Mouse (Mus musculus): ENCODE results near the gene Phf13. TPM values are rescaled to one million over a fixed set of nuclear protein-coding genes. Genes with fewer than 3 reads are reported as not detected.

The Phf13 gene
- polyA plus RNA-seq, 1 experiment from 2014 or later = 15.1 TPM

DNA sequence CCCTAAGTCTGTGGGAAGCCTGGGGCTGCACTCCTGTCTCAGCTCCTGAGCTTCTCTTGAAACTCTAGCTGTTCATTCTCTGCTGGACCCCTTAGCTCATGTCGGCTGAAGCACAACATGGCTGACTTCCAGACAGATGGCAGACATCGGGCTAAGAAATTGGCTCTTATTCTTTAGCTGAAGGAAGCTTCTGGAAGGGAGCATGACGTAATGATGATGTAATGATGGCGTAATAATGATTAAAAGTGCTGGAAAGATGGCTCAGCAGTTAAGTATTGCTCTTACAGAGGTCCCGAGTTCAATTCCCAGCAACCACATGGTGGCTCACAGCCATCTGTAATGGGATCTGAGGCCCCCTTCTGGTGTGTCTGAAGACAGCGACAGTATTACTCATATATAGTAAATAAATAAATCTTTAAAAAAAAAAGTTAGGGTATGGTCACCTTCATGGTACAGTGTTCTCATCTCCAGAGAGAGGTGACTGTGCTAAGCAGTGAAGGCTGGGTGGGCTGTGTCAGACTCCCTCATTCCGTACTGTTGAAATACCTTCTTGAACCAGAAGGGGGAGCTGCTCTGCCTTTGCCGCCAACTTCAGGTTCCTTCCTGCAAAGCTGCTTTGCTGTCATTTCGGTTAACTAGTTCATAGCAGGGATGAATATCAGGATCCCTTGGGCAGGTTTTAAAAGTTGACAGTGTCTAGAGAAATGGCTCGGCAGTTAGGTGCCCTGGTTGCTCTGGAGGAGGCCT lies 23.7 kb downstream of the Phf13 start:
- no peak overlapping the region for H3K4me2 ChIP-seq (ENCODE audit: low read depth, low read length)
- H3K27me3 ChIP-seq (ENCODE audit: control insufficient read depth, insufficient read depth, low read length) = no peaks in the 10 kb centered on the region
- H3K9ac ChIP-seq (replicated peaks; ENCODE audit: low read depth, low read length) = no peak overlapping the region
- H3K4me3 ChIP-seq (ENCODE audit: low read depth, low read length) = no peak overlapping the region
- no peaks in the 10 kb centered on the region for H3K9me3 ChIP-seq (ENCODE audit: control insufficient read depth, low read length)
- ATAC-seq (ENCODE audit: low read depth) = no peak
- 0 out of 2 replicates have a peak, but pooled peaks cover 7% of the 10 kb centered on the region for H3K4me1 ChIP-seq (ENCODE audit: control insufficient read depth, insufficient read depth, low read length)
- H3K36me3 ChIP-seq (ENCODE audit: control insufficient read depth, insufficient read depth, low read length) = peaks cover 20% of the 10 kb centered on the region
- 71% methylated on average over 10 of the region's 10 CpGs for WGBS
- no peak overlapping the region for H3K27ac ChIP-seq (ENCODE audit: low read depth, low read length)

DNA sequence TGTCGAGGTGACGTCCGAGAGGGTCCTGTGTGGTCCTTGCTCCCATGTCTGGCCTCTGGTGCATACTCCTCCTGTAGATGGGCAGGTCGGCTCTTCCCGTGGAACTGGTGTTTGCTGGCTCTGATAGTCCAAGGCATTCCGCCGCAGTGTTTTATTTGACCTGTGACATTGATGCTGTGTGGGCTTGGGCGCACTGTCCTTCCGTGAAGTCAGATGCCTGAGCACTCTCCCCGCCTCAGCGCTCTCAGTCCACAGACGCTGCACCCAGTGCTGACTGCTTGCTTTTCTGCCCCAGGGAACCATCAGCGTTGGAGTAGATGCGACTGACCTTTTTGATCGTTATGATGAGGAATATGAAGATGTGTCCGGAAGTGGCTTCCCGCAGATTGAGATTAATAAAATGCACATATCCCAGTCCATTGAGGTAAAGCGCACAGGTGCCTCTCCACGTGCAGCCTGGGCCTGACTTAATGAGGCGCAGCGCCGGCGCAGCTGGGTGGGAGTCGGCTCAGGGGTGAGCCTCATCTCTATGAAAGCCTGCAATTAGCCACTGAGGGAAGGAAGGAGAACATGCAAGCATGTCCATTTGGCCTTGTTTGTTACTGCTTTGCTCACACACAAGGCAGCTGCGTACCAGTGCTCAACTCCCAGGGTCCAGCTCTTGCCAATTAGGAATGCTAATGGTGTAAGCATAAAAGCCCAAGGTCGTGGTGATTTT lies 27.7 kb downstream of the Phf13 start:
- H3K27me3 ChIP-seq (ENCODE audit: control insufficient read depth, insufficient read depth, low read length) = no peaks in the 10 kb centered on the region
- H3K4me1 ChIP-seq (ENCODE audit: control insufficient read depth, insufficient read depth, low read length) = 0 out of 2 replicates have a peak, but pooled peaks cover 7% of the 10 kb centered on the region
- H3K36me3 ChIP-seq (ENCODE audit: control insufficient read depth, insufficient read depth, low read length) = peaks cover 14% of the 10 kb centered on the region; the same call in 1 of the 2 replicates
- H3K9me3 ChIP-seq (ENCODE audit: control insufficient read depth, low read length) = no peaks in the 10 kb centered on the region
- H3K4me3 ChIP-seq (ENCODE audit: low read depth, low read length) = no peak overlapping the region
- no peak overlapping the region for H3K4me2 ChIP-seq (ENCODE audit: low read depth, low read length)
- ATAC-seq (ENCODE audit: low read depth) = no peak
- no peak overlapping the region for H3K9ac ChIP-seq (replicated peaks; ENCODE audit: low read depth, low read length)
- WGBS = 71% methylated on average over 26 of the region's 26 CpGs
- H3K27ac ChIP-seq (ENCODE audit: low read depth, low read length) = no peak overlapping the region; the same call in 1 of the 2 replicates

DNA sequence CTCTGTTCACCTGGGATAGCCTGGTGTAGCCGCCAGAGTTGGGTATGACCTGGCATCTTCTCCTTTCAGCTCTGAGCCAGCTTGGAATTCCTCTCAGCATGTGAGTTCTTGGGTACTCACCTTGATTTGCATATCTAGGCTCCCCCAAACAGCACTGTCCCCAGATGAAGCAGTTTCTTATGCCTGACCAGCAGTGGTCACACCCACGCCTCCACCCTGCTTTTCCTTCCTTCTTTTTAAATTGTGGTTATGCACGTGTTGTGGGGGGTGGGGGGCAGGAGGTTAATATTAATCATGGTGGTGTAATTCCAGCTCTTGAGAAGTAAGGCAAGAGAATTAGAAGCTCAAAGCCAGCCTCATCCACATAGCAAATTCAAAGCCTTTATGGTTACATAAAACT lies 33.2 kb downstream of the Phf13 start:
- ATAC-seq (ENCODE audit: low read depth) = no peak
- no peaks in the 10 kb centered on the region for H3K27me3 ChIP-seq (ENCODE audit: control insufficient read depth, insufficient read depth, low read length)
- WGBS = 87% methylated on average over 3 of the region's 3 CpGs
- H3K4me1 ChIP-seq (ENCODE audit: control insufficient read depth, insufficient read depth, low read length) = no peaks in the 10 kb centered on the region
- H3K4me3 ChIP-seq (ENCODE audit: low read depth, low read length) = no peak overlapping the region
- no peak overlapping the region for H3K4me2 ChIP-seq (ENCODE audit: low read depth, low read length)
- no peaks in the 10 kb centered on the region for H3K9me3 ChIP-seq (ENCODE audit: control insufficient read depth, low read length)
- H3K36me3 ChIP-seq (ENCODE audit: control insufficient read depth, insufficient read depth, low read length) = peaks cover 20% of the 10 kb centered on the region; the same call in 1 of the 2 replicates
- H3K9ac ChIP-seq (replicated peaks; ENCODE audit: low read depth, low read length) = no peak overlapping the region
- H3K27ac ChIP-seq (ENCODE audit: low read depth, low read length) = no peak overlapping the region

DNA sequence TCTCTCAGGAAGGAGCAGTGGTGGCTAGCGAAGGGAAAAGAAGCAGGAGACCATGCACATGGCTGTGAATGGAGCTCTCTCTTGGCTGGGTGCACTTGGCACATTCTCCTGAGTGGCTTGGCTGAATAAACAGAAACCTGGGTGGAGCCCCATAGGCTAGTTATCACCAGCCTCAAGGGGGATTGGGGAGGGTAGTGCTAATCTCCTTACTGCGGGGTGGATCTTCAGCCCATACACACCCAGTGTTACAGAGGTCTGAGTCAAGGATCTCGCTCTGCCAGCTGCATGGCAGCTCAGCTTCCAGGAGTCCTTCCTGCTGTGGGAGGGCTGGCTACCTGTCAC lies 35.6 kb downstream of the Phf13 start:
- no peak for ATAC-seq (ENCODE audit: low read depth)
- peaks cover 25% of the 10 kb centered on the region; the same call in 1 of the 2 replicates for H3K36me3 ChIP-seq (ENCODE audit: control insufficient read depth, insufficient read depth, low read length)
- no peak overlapping the region for H3K9ac ChIP-seq (replicated peaks; ENCODE audit: low read depth, low read length)
- no peak overlapping the region for H3K27ac ChIP-seq (ENCODE audit: low read depth, low read length)
- WGBS = 95% methylated on average over 3 of the region's 3 CpGs
- H3K27me3 ChIP-seq (ENCODE audit: control insufficient read depth, insufficient read depth, low read length) = no peaks in the 10 kb centered on the region
- H3K4me3 ChIP-seq (ENCODE audit: low read depth, low read length) = no peak overlapping the region
- no peak overlapping the region for H3K4me2 ChIP-seq (ENCODE audit: low read depth, low read length)
- H3K4me1 ChIP-seq (ENCODE audit: control insufficient read depth, insufficient read depth, low read length) = no peaks in the 10 kb centered on the region
- no peaks in the 10 kb centered on the region for H3K9me3 ChIP-seq (ENCODE audit: control insufficient read depth, low read length)

DNA sequence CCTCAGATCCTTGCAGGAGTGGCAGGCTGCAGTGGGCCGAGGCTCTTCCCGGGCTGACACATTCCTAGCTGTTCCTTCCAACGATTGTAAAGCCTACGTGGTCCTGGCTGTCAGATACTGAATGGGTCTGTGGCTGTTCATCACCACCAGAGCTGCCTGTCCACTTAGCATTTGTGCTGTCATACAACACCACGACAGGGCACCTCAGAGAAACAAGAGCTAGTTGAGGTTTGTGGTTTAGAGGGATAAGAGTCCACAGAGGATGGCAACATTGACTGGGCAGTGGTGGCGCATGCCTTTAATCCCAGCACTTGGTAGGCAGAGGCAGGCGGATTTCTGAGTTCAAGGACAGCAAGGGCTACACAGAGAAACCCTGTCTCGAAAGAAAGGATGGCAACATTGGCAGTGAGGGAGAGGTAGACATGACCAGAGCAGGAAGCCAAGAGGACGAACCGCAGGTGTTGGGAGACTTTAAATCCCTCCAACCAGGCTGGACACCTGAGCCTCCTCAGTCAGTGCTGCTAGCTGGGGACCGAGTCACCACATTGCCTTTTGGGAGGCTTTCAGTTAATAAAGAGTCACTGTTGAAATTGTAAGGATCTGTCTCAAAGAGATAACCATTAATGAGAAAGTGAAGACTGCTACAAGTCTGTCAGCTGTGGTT lies 36.1 kb downstream of the Phf13 start:
- H3K27me3 ChIP-seq (ENCODE audit: control insufficient read depth, insufficient read depth, low read length) = no peaks in the 10 kb centered on the region
- WGBS = 96% methylated on average over 11 of the region's 11 CpGs

DNA sequence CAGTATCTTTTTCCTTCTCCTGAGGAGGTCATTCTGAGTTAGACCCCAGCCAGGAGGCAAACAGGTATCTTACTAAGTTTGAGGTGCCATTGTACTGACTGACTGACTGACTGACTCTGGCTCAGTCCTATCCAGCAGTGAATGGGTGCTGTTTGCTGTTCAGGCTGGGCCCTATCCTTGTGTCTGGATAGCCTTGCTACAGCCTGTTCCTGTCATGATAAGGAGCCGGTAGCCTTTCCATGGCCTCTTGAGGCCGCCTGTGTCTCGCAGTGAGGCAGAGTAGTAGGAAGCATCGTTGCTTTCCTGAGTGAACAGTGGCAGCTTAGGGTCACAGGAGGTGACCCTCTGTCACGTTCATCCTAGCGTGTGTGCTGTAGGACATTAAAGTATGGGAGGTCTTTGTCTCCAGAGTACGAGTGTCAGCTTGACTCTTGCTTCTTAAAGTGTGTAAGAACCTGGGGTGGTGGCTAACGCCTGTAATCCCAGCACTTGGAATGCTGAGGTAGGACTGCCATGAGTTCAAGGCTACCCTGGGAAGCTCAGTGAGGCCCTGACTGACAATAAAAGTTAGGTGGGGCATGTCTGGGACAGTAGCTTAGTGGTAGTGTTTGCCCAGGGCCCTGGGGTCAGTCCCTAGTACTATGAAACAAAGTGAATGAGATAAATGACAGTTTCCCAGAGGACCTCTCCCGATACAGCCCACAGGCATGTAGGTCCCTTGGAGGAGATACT lies 38.3 kb downstream of the Phf13 start:
- WGBS = 92% methylated on average over 9 of the region's 9 CpGs
- Histone ChIP-seq H3K27ac (ENCODE audit: low read depth, low read length) (no peak overlapping the region), H3K9ac (replicated peaks; ENCODE audit: low read depth, low read length) (no peak overlapping the region), H3K27me3 (ENCODE audit: control insufficient read depth, insufficient read depth, low read length) (no peaks in the 10 kb centered on the region), H3K36me3 (ENCODE audit: control insufficient read depth, insufficient read depth, low read length) (peaks cover 36% of the 10 kb centered on the region), H3K4me1 (ENCODE audit: control insufficient read depth, insufficient read depth, low read length) (no peaks in the 10 kb centered on the region), H3K9me3 (ENCODE audit: control insufficient read depth, low read length) (no peaks in the 10 kb centered on the region), H3K4me3 (ENCODE audit: low read depth, low read length) (no peak overlapping the region), H3K4me2 (ENCODE audit: low read depth, low read length) (no peak overlapping the region)
- no peak for ATAC-seq (ENCODE audit: low read depth)

More for the DNA sequence above, 36.1 kb downstream of the Phf13 start:
- H3K4me3 ChIP-seq (ENCODE audit: low read depth, low read length) = no peak overlapping the region
- peaks cover 25% of the 10 kb centered on the region; the same call in 1 of the 2 replicates for H3K36me3 ChIP-seq (ENCODE audit: control insufficient read depth, insufficient read depth, low read length)
- no peak for ATAC-seq (ENCODE audit: low read depth)
- H3K27ac ChIP-seq (ENCODE audit: low read depth, low read length) = no peak overlapping the region
- no peaks in the 10 kb centered on the region for H3K4me1 ChIP-seq (ENCODE audit: control insufficient read depth, insufficient read depth, low read length)
- H3K4me2 ChIP-seq (ENCODE audit: low read depth, low read length) = no peak overlapping the region
- no peak overlapping the region for H3K9ac ChIP-seq (replicated peaks; ENCODE audit: low read depth, low read length)
- no peaks in the 10 kb centered on the region for H3K9me3 ChIP-seq (ENCODE audit: control insufficient read depth, low read length)

DNA sequence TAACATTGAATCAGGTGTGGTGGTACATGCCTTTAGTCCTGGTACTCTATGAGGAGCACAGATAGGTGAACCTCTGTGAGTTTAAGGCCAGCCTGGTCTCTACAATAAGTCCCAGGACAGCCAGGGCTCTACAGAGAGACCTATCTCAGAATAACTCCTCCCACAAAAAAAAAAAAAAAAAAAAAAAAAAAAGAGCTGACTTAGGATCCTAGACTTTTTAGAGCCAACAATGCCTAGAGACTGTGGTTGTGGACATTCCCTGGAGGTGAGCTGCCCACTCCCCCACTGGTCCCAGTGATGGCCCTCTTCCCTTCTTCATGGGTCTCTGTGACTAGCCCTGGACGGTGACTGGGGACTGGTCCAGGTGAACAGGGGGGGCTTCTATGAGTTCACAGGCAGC lies 40.3 kb downstream of the Phf13 start:
- Histone ChIP-seq H3K27me3 (ENCODE audit: control insufficient read depth, insufficient read depth, low read length) (no peaks in the 10 kb centered on the region), H3K4me1 (ENCODE audit: control insufficient read depth, insufficient read depth, low read length) (no peaks in the 10 kb centered on the region), H3K4me2 (ENCODE audit: low read depth, low read length) (no peak overlapping the region), H3K27ac (ENCODE audit: low read depth, low read length) (no peak overlapping the region), H3K4me3 (ENCODE audit: low read depth, low read length) (no peak overlapping the region), H3K9me3 (ENCODE audit: control insufficient read depth, low read length) (no peaks in the 10 kb centered on the region), H3K36me3 (ENCODE audit: control insufficient read depth, insufficient read depth, low read length) (peaks cover 45% of the 10 kb centered on the region), H3K9ac (replicated peaks; ENCODE audit: low read depth, low read length) (no peak overlapping the region)
- no peak for ATAC-seq (ENCODE audit: low read depth)
- 100% methylated on average over 1 of the region's 1 CpGs for WGBS

DNA sequence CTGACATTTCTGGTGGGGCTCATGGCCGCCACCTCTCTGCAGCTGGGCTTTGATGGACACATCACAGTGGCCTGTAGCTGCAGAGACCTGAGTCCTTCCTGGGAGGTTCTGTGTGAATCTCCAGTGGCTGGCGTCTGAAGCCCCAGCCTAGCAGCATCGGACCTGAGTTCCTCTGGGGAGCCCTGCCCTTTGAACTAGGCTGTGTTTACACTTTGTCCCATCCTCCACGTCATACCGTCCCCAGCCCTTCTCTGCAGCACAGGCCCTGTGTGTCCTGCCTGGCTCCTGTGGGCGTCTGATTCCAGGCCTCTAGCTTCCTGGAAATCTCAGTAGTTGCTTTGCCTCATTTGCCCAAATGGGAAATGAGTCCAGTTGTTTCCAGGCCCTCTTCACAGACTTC lies 42.8 kb downstream of the Phf13 start:
- Histone ChIP-seq H3K9me3 (ENCODE audit: control insufficient read depth, low read length) (no peaks in the 10 kb centered on the region), H3K4me2 (ENCODE audit: low read depth, low read length) (no peak overlapping the region), H3K27ac (ENCODE audit: low read depth, low read length) (no peak overlapping the region), H3K36me3 (ENCODE audit: control insufficient read depth, insufficient read depth, low read length) (peaks cover 33% of the 10 kb centered on the region), H3K27me3 (ENCODE audit: control insufficient read depth, insufficient read depth, low read length) (no peaks in the 10 kb centered on the region), H3K9ac (replicated peaks; ENCODE audit: low read depth, low read length) (no peak overlapping the region), H3K4me3 (ENCODE audit: low read depth, low read length) (no peak overlapping the region), H3K4me1 (ENCODE audit: control insufficient read depth, insufficient read depth, low read length) (no peaks in the 10 kb centered on the region)
- no peak for ATAC-seq (ENCODE audit: low read depth)
- 87% methylated on average over 6 of the region's 6 CpGs for WGBS
